Mouse (Mus musculus) heart, embryonic 11.5 days (tissue): Measurements from ENCODE around the gene Bicdl1. TPM values are rescaled to one million over a fixed set of nuclear protein-coding genes. Genes with fewer than 3 reads are reported as not detected.

Experiments
- ATAC-seq: fragments of 200-750 bp; cut with Nextera tagmentation; replicated peaks from 2 replicates; pipeline ENCODE4 v1.8.0; 2017; ENCODE audit warnings: moderate library complexity; ENCODE audit not compliant: insufficient number of reproducible peaks, low FRiP score, low TSS enrichment
- H3K27ac ChIP-seq: fragments of 300-500 bp; sonication (generic); 2 replicates; pipeline ENCODE4 v1.5.1; 2014; ENCODE audit warnings: mild to moderate bottlenecking, low read depth, low read length
- H3K27me3 ChIP-seq: fragments of 300-500 bp; sonication (generic); 2 replicates; pipeline ENCODE4 v1.6.1; 2014; ENCODE audit warnings: mild to moderate bottlenecking, low read length, mixed read lengths; ENCODE audit not compliant: control insufficient read depth, insufficient read depth
- H3K36me3 ChIP-seq: fragments of 300-500 bp; sonication (generic); 2 replicates; pipeline ENCODE4 v1.6.1; 2014; ENCODE audit warnings: mild to moderate bottlenecking, low read length, moderate library complexity, mixed read lengths; ENCODE audit not compliant: control insufficient read depth, insufficient read depth
- H3K4me1 ChIP-seq: fragments of 300-500 bp; sonication (generic); 2 replicates; pipeline ENCODE4 v1.6.1; 2014; ENCODE audit warnings: low read length; ENCODE audit not compliant: control insufficient read depth, insufficient read depth
- H3K4me2 ChIP-seq: fragments of 300-500 bp; sonication (generic); 2 replicates; pipeline ENCODE4 v1.6.1; 2014; ENCODE audit warnings: mild to moderate bottlenecking, moderate library complexity
- H3K4me3 ChIP-seq: fragments of 300-500 bp; sonication (generic); 2 replicates; pipeline ENCODE4 v1.5.1; 2014; ENCODE audit warnings: low read depth, low read length
- H3K9ac ChIP-seq: fragments of 300-500 bp; sonication (generic); 2 replicates; pipeline ENCODE4 v1.6.1; 2014; ENCODE audit warnings: mild to moderate bottlenecking, low read depth, low read length, moderate library complexity
- H3K9me3 ChIP-seq: fragments of 300-500 bp; sonication (generic); replicated peaks from 2 replicates; pipeline ENCODE4 v1.6.1; 2016; ENCODE audit warnings: low read length; ENCODE audit not compliant: control insufficient read depth
- WGBS: fragments of 180-500 bp; shearing (Covaris S2); extraction: QIAGEN DNeasy Blood & Tissue Kit; methylation state at CpG from one replicate; pipeline ENCODE4 v1.1.7; 2014; ENCODE audit not compliant: insufficient replicate concordance; 5-methylcytosine and 5-hydroxymethylcytosine counted together
- polyA plus RNA-seq: library from polyadenylated mRNA; unstranded; fragments of >200 nt; fragmentation: Nextera tagmentation; extraction: Ambion mirVana; gene quantifications from 2 replicates; pipeline ENCODE4 v1.2.1, GENCODE M21; 2014

Gene Bicdl1
- polyA plus RNA-seq, 1 experiment from 2014 or later, result 6.6 TPM

DNA sequence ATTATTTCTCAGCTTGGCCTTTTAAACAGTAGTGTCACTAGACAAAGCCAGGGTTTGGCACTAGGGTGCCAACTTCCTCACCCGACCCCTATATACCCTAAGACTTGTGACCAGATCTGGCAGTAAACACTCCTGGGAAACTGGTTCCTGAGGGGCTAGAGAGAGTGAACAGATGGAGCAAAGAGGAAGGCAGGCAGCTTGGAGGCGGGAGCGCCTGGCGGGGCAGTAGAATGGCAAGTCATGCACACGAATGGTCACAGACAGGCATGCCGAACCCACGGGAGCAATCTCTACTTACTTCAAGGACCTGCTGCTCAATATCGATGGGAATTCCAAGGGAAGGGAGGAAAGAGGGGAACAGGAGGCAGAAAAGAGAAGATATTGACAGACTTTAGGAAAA, 59.6 kb downstream of the Bicdl1 start:
- no peak overlapping the region for H3K4me3 ChIP-seq
- 75% methylated on average over 8 of the region's 8 CpGs for WGBS
- H3K27me3 ChIP-seq, result peaks cover 6% of the 10 kb centered on the region; the same call in 1 of the 2 replicates
- no peak overlapping the region for H3K4me2 ChIP-seq
- H3K27ac ChIP-seq, result no peak overlapping the region
- H3K4me1 ChIP-seq, result no peaks in the 10 kb centered on the region
- ATAC-seq, result no peak
- H3K9ac ChIP-seq, result no peak overlapping the region
- H3K36me3 ChIP-seq, result no peaks in the 10 kb centered on the region
- H3K9me3 ChIP-seq, result no peaks in the 10 kb centered on the region

DNA sequence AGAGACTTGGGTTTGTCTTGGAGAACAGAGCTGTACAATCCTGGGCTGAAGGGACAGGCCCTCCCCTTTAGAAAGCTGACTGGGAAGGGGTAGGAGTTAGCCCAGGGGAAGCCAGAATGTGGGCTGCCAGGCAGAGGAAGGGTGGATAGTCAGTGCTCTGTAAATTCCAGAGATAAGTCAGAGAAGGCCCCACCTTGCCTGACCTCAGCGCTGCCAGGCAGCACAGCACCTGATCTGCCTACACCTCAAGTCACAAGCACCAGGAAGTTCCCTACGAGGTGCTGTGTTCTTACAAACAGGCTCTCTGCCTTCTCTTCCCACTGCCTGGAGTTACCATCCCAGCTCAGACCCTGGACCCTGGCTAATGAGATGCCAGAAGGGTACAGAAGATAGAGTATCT, 61.0 kb downstream of the Bicdl1 start:
- Histone ChIP-seq H3K9ac (no peak overlapping the region), H3K4me1 (no peaks in the 10 kb centered on the region)
- 25% methylated on average over 2 of the region's 2 CpGs for WGBS

DNA sequence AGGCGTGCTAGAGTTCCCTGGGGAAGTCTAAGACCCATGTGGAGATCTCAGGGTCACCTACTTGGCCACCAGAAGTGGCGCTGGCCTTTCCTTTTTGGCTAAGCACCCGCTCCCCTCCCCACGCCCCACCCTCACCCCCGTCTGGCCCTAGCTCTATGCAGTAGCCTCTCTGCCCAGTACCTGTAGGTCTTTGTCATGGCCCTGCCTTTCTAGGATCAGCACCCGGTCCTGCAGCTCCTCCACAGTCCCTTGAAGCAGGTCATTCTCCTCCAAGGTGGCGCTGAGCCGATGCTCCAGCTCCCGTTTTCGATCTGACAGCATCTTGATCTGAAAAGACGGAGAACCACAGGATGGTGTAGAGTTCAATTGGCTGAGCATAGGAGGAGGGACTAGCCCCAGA, 61.4 kb downstream of the Bicdl1 start:
- no peak for ATAC-seq
- no peak overlapping the region for H3K4me3 ChIP-seq
- H3K4me1 ChIP-seq, result no peaks in the 10 kb centered on the region
- H3K9ac ChIP-seq, result no peak overlapping the region
- H3K4me2 ChIP-seq, result no peak overlapping the region
- H3K36me3 ChIP-seq, result no peaks in the 10 kb centered on the region
- WGBS, result 74% methylated on average over 11 of the region's 11 CpGs
- no peaks in the 10 kb centered on the region for H3K9me3 ChIP-seq
- H3K27me3 ChIP-seq, result peaks cover 6% of the 10 kb centered on the region; the same call in 1 of the 2 replicates
- no peak overlapping the region for H3K27ac ChIP-seq

More for the DNA sequence above, 61.0 kb downstream of the Bicdl1 start:
- Histone ChIP-seq H3K27me3 (peaks cover 6% of the 10 kb centered on the region; the same call in 1 of the 2 replicates), H3K27ac (no peak overlapping the region), H3K36me3 (no peaks in the 10 kb centered on the region), H3K4me2 (no peak overlapping the region), H3K9me3 (no peaks in the 10 kb centered on the region), H3K4me3 (no peak overlapping the region)
- no peak for ATAC-seq

DNA sequence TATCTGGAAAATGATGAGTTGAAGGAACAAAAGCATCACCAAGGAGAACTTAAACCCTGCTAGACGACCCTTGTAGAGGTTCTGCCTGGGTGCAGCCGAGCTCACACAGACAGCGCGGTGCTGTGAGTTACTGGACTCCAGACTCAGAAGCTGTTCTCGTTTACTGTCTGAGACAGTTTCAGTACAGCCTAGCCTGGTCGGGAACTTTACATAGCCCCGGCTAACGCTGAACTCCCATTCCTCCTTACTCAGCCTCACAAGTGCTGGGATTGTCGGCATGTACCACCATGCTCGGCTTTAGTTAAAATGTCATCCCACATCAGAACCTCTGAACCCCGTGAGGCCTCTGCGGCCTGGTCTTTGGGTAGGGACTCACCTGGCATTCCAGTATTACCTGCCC, 62.4 kb downstream of the Bicdl1 start:
- H3K27me3 ChIP-seq, result peaks cover 6% of the 10 kb centered on the region; the same call in 1 of the 2 replicates
- H3K9me3 ChIP-seq, result no peaks in the 10 kb centered on the region
- H3K4me3 ChIP-seq, result no peak overlapping the region
- no peak overlapping the region for H3K4me2 ChIP-seq
- no peak overlapping the region for H3K27ac ChIP-seq
- WGBS, result 74% methylated on average over 12 of the region's 12 CpGs
- no peak for ATAC-seq
- no peak overlapping the region for H3K9ac ChIP-seq
- H3K36me3 ChIP-seq, result no peaks in the 10 kb centered on the region
- H3K4me1 ChIP-seq, result no peaks in the 10 kb centered on the region

DNA sequence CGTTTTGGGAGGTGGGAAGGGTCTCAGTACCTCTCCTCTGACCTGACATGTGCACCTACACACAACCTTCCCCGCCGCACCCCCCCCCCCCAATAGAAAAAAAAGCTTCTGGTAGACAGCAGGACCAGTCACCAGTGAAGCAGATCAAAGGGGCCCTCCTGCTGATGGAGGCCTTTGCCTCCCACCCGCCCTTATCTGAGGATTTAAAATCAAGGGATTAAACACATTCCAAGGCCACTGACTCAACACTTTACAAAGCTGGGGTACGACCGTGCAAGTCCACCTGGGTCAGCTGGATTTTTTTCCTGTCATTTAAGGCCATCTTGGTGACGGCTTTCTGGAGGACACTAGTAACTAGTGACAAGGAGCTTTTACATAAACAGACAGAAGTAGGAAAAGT, 63.5 kb downstream of the Bicdl1 start:
- H3K4me3 ChIP-seq, result no peak overlapping the region
- WGBS, result 9% methylated on average over 7 of the region's 7 CpGs
- ATAC-seq, result no peak

DNA sequence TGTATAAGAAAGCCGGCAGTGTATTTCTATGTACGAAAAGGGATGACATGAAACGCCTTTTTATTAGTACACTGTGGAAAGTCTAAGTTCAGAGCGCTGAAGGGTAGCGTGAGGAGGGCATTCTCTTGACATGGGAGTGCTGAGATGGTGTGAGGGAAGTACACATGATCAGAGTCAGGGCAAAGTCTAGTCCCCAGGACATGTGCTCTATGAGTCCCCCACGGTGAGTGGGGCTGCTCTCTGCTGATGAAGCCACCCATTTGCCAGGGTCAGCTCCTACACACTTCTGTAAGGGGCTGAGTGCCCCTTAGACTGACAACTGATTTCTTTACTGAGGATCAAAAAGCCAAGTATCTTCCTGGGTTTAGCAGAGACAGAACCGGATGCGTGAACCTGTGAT, 64.2 kb downstream of the Bicdl1 start:
- whole genome bisulfite sequencing, result 64% methylated on average over 8 of the region's 8 CpGs
- Histone ChIP-seq H3K4me3 (no peak overlapping the region), H3K27me3 (peaks cover 9% of the 10 kb centered on the region; the same call in 1 of the 2 replicates), H3K36me3 (no peaks in the 10 kb centered on the region), H3K4me1 (0 out of 2 replicates have a peak, but pooled peaks cover 2% of the 10 kb centered on the region), H3K27ac (no peak overlapping the region), H3K4me2 (no peak overlapping the region), H3K9ac (no peak overlapping the region), H3K9me3 (no peaks in the 10 kb centered on the region)
- ATAC-seq, result no peak

More for the DNA sequence above, 63.5 kb downstream of the Bicdl1 start:
- H3K9me3 ChIP-seq, result no peaks in the 10 kb centered on the region
- no peaks in the 10 kb centered on the region for H3K36me3 ChIP-seq
- H3K9ac ChIP-seq, result no peak overlapping the region
- no peak overlapping the region for H3K4me2 ChIP-seq
- 0 out of 2 replicates have a peak, but pooled peaks cover 2% of the 10 kb centered on the region for H3K4me1 ChIP-seq
- H3K27ac ChIP-seq, result no peak overlapping the region
- peaks cover 9% of the 10 kb centered on the region; the same call in 1 of the 2 replicates for H3K27me3 ChIP-seq

DNA sequence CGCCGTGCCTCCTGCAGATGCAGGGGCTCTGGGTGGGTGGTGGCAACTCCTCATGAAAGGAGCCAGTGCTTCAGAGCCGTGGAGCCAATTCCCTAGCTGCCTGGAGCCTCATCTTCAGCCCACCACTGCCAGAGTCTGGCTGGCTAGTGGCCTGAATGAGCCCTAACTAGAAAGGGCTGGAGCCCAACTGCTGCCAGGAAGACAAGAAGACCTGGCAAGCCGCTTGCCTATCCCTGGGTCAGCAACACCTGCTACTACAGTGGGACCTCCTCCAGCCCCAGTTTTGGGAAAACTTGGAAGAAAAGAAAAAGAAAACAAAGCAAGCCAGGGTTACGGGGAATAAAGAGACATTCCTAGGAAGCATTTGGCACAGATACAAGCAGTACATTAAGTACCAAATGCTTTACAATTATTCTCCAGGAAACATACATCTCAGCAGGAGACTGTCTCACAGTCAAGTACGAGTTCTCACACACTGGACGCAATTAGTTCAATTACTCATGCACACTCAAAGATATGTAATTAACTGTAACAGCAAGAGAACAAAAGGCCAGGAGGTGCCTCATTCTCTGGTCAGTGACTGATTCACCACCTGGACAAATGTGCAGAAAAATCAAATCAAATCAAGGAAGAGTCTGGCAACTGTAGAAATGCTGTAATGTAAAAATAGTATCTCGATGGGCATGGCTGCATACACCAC, 64.9 kb downstream of the Bicdl1 start:
- peaks cover 9% of the 10 kb centered on the region; the same call in 1 of the 2 replicates for H3K27me3 ChIP-seq
- H3K4me1 ChIP-seq, result 0 out of 2 replicates have a peak, but pooled peaks cover 2% of the 10 kb centered on the region
- H3K4me3 ChIP-seq, result no peak overlapping the region
- H3K9ac ChIP-seq, result no peak overlapping the region
- H3K36me3 ChIP-seq, result no peaks in the 10 kb centered on the region
- 65% methylated on average over 8 of the region's 8 CpGs for WGBS
- no peaks in the 10 kb centered on the region for H3K9me3 ChIP-seq
- H3K4me2 ChIP-seq, result no peak overlapping the region
- no peak overlapping the region for H3K27ac ChIP-seq
- ATAC-seq, result no peak

DNA sequence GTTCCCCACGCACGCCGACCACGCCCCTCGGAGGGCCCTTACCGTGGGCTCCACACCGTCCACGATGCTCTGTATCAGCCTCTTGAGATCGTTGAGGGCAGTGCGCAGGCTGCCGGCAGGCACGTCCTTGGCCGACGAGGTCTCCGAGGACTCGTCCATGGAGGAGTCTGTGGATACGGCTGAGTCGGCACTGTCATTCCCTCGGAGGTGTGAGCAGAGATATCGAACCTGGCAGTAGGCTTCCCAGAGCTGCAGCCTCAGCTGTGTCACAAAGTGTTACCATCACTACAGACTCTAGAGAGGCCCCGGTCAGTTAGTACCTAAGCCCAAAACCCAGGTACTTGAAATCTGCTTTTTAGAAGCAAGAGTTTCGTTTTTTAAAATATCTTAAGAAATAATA, 68.8 kb downstream of the Bicdl1 start:
- Histone ChIP-seq H3K4me1 (0 out of 2 replicates have a peak, but pooled peaks cover 2% of the 10 kb centered on the region), H3K27ac (no peak overlapping the region), H3K4me2 (peak overlapping the region; percentile 40), H3K36me3 (no peaks in the 10 kb centered on the region), H3K9me3 (no peaks in the 10 kb centered on the region), H3K27me3 (0 out of 2 replicates have a peak, but pooled peaks cover 2% of the 10 kb centered on the region), H3K4me3 (no peak overlapping the region), H3K9ac (no peak overlapping the region)
- 43% methylated on average over 22 of the region's 22 CpGs for WGBS
- no peak; the same call in 1 of the 2 replicates for ATAC-seq

DNA sequence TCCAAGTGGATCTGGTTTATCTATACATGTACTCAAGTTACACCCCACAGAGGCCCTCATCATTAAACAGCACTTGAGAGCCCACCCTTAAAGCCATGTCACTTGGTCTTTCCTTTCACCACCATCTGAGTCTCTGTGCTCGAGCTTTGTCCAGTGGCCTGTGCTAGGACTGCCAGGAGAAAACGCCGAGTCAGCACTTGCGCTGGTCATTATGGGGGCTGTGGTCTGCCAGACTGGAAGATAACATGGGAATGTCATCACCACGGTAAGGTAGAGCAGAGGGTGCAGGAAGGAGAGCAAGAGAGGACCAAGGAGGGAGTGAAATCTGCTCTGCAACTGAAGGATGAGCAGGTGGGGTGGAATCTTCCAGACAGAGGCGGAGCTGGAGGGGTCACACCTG, 73.1 kb downstream of the Bicdl1 start:
- Histone ChIP-seq H3K4me1 (no peaks in the 10 kb centered on the region), H3K27me3 (no peaks in the 10 kb centered on the region), H3K9me3 (no peaks in the 10 kb centered on the region), H3K9ac (no peak overlapping the region), H3K4me2 (no peak overlapping the region), H3K27ac (no peak overlapping the region), H3K4me3 (no peak overlapping the region), H3K36me3 (no peaks in the 10 kb centered on the region)
- ATAC-seq, result no peak
- WGBS, result 56% methylated on average over 6 of the region's 6 CpGs
